Mouse (Mus musculus): ENCODE results near the gene Gm20695. TPM values are rescaled to one million over a fixed set of nuclear protein-coding genes. Genes with fewer than 3 reads are reported as not detected.

Gene Gm20695
- total RNA-seq, 2 experiments from 2014 or later: 0.46 TPM; not detected in 1

GRCm38 (mm10) chr16:3893739-3894138 is 9.3 kb downstream of the Gm20695 start:
- DNase-seq (ENCODE audit: low spot score in 2 of 2): no peak

- DNase-seq (ENCODE audit: low spot score in 2 of 2): no peak
These were observed 10.8 kb downstream of the Gm20695 start for GRCm38 (mm10) chr16:3895173-3895792.

GRCm38 (mm10) chr16:3896046-3896445 is 11.6 kb downstream of the Gm20695 start:
- no peak for DNase-seq (ENCODE audit: low spot score in 2 of 2)

- DNase-seq (ENCODE audit: low spot score in 2 of 2): no peak
These were observed 12.1 kb downstream of the Gm20695 start for GRCm38 (mm10) chr16:3896553-3896952.

- DNase-seq (ENCODE audit: low spot score in 2 of 2): no peak
These were observed 23.0 kb downstream of the Gm20695 start for GRCm38 (mm10) chr16:3907471-3907870.

GRCm38 (mm10) chr16:3908537-3909111 is 24.2 kb downstream of the Gm20695 start, which contains the start of the genes 1700037C18Rik and Cluap1:
1700037C18Rik (minus strand) TSS chr16:3908689.
Cluap1 (plus strand) TSS chr16:3908801.
- peak; percentile 94 for DNase-seq (ENCODE audit: low spot score in 2 of 2)

GRCm38 (mm10) chr16:3909118-3909517 is 24.7 kb downstream of the Gm20695 start:
- DNase-seq (ENCODE audit: low spot score in 2 of 2): no peak

- DNase-seq (ENCODE audit: low spot score in 2 of 2): no peak
These were observed 36.3 kb downstream of the Gm20695 start for GRCm38 (mm10) chr16:3920756-3921155.

- no peak for DNase-seq (ENCODE audit: low spot score in 2 of 2)
These were observed 39.1 kb downstream of the Gm20695 start for GRCm38 (mm10) chr16:3923515-3923914.

- DNase-seq (ENCODE audit: low spot score in 2 of 2): no peak
These were observed 39.5 kb downstream of the Gm20695 start for GRCm38 (mm10) chr16:3923966-3924365.

- no peak for DNase-seq (ENCODE audit: low spot score in 2 of 2)
These were observed 44.1 kb downstream of the Gm20695 start for GRCm38 (mm10) chr16:3928582-3928981.

- no peak for DNase-seq (ENCODE audit: low spot score in 2 of 2)
These were observed 44.7 kb downstream of the Gm20695 start for GRCm38 (mm10) chr16:3929151-3929550.

- no peak for DNase-seq (ENCODE audit: low spot score in 2 of 2)
These were observed 49.1 kb downstream of the Gm20695 start for GRCm38 (mm10) chr16:3933536-3933935.

GRCm38 (mm10) chr16:3934091-3934490 is 49.6 kb downstream of the Gm20695 start:
- DNase-seq (ENCODE audit: low spot score in 2 of 2): no peak

- no peak for DNase-seq (ENCODE audit: low spot score in 2 of 2)
These were observed 50.3 kb downstream of the Gm20695 start for GRCm38 (mm10) chr16:3934701-3935100.

GRCm38 (mm10) chr16:3951141-3951540 is 66.7 kb downstream of the Gm20695 start:
- DNase-seq (ENCODE audit: low spot score in 2 of 2): no peak

- no peak for DNase-seq (ENCODE audit: low spot score in 2 of 2)
These were observed 71.9 kb downstream of the Gm20695 start for GRCm38 (mm10) chr16:3956369-3956768.

- no peak for DNase-seq (ENCODE audit: low spot score in 2 of 2)
These were observed 74.8 kb downstream of the Gm20695 start for GRCm38 (mm10) chr16:3959261-3959660.

GRCm38 (mm10) chr16:3964990-3965389 is 80.5 kb downstream of the Gm20695 start:
- DNase-seq (ENCODE audit: low spot score in 2 of 2): no peak

- DNase-seq (ENCODE audit: low spot score in 2 of 2): no peak
These were observed 81.1 kb downstream of the Gm20695 start for GRCm38 (mm10) chr16:3965534-3965933.
